In genomic region chr4:132345843-132346212, GRCm38 (mm10) we compare ENCODE assay signal across 8 mouse cellular contexts. TPM values are rescaled to one million over a fixed set of nuclear protein-coding genes. Genes with fewer than 3 reads are reported as not detected.
DNase-seq lines count a peak whose midpoint lies in the region; ATAC-seq and TF ChIP-seq lines count a peak whose summit lies in the region.

No protein-coding gene starts in this region.

- no peak for ATAC-seq in embryonic facial prominence, embryonic 12.5 days (ENCODE audit: insufficient number of reproducible peaks, insufficient read depth, low FRiP score, low TSS enrichment)
- ATAC-seq in hindbrain, postnatal 0 days: peak; percentile 21; the same call in 1 of the 2 replicates
- ATAC-seq in midbrain, embryonic 16.5 days: 0 out of 2 replicates have a peak, but pooled peaks have one; percentile 23
- no peak for ATAC-seq in activated CD4-positive, CD25-positive, alpha-beta regulatory T cell, adult 4 months
- no peak for ATAC-seq in monocyte, adult 5-6 weeks (replicated peaks; ENCODE audit: insufficient number of reproducible peaks, low FRiP score, low TSS enrichment, poor library complexity, severe bottlenecking)

- H3K9ac ChIP-seq in embryonic facial prominence, embryonic 12.5 days: no peak overlapping the region
- H3K9ac ChIP-seq in hindbrain, postnatal 0 days (replicated peaks; ENCODE audit: low read length): 0 out of 2 replicates have a peak overlapping the region, but pooled peaks have one; percentile 64
- no peak overlapping the region for H3K9ac ChIP-seq in midbrain, embryonic 16.5 days (ENCODE audit: low read depth, low read length)

- peaks cover 17% of the 10 kb centered on the region for H3K4me1 ChIP-seq in embryonic facial prominence, embryonic 12.5 days
- H3K4me1 ChIP-seq in hindbrain, postnatal 0 days (ENCODE audit: insufficient read depth, low read length): peaks cover 10% of the 10 kb centered on the region
- peaks cover 18% of the 10 kb centered on the region for H3K4me1 ChIP-seq in midbrain, embryonic 16.5 days (ENCODE audit: control insufficient read depth, insufficient read depth, low read length)

- H3K27ac ChIP-seq in embryonic facial prominence, embryonic 12.5 days: no peak overlapping the region
- no peak overlapping the region for H3K27ac ChIP-seq in hindbrain, postnatal 0 days
- H3K27ac ChIP-seq in midbrain, embryonic 16.5 days (ENCODE audit: low read length): no peak overlapping the region

- H3K4me3 ChIP-seq in embryonic facial prominence, embryonic 12.5 days: peak overlapping the region; percentile 88
- peak overlapping the region; percentile 84 for H3K4me3 ChIP-seq in hindbrain, postnatal 0 days (ENCODE audit: low read length)
- H3K4me3 ChIP-seq in midbrain, embryonic 16.5 days (ENCODE audit: low read depth, low read length): peak overlapping the region; percentile 86

- no peaks in the 10 kb centered on the region for H3K36me3 ChIP-seq in embryonic facial prominence, embryonic 12.5 days
- no peaks in the 10 kb centered on the region for H3K36me3 ChIP-seq in hindbrain, postnatal 0 days (ENCODE audit: insufficient read depth, low read length)
- 0 out of 2 replicates have a peak, but pooled peaks cover 2% of the 10 kb centered on the region for H3K36me3 ChIP-seq in midbrain, embryonic 16.5 days (ENCODE audit: control insufficient read depth, insufficient read depth, low read length)

- 45% methylated on average over 5 of the region's 5 CpGs for WGBS in embryonic facial prominence, embryonic 12.5 days
- 42% methylated on average over 5 of the region's 5 CpGs for WGBS in hindbrain, postnatal 0 days
- WGBS in midbrain, embryonic 16.5 days: 49% methylated on average over 5 of the region's 5 CpGs

- no peaks in the 10 kb centered on the region for H3K27me3 ChIP-seq in embryonic facial prominence, embryonic 12.5 days
- H3K27me3 ChIP-seq in hindbrain, postnatal 0 days (ENCODE audit: insufficient read depth, low read length): no peaks in the 10 kb centered on the region
- H3K27me3 ChIP-seq in midbrain, embryonic 16.5 days (ENCODE audit: control insufficient read depth, insufficient read depth, low read depth, low read length): no peaks in the 10 kb centered on the region

- DNase-seq in kidney, adult 18-20 months: peak; percentile 15
- no peak for DNase-seq in kidney, adult 8-10 months
- no peak for DNase-seq in hindbrain, postnatal 0 days (ENCODE audit: low spot score)
- DNase-seq in spleen, postnatal 14 days (ENCODE audit: low spot score in 2 of 2): no peak

- no peak for TF ChIP-seq CTCF in hindbrain, postnatal 0 days (IDR thresholded peaks at IDR 0.05; ENCODE audit: low read depth)

- peak overlapping the region; percentile 95; the same call in 1 of the 2 replicates for H3K4me2 ChIP-seq in embryonic facial prominence, embryonic 12.5 days (replicated peaks)
- peak overlapping the region; percentile 97 for H3K4me2 ChIP-seq in hindbrain, postnatal 0 days (ENCODE audit: low read depth, low read length)
- H3K4me2 ChIP-seq in midbrain, embryonic 16.5 days (ENCODE audit: low read length): peak overlapping the region; percentile 89; the same call in 1 of the 2 replicates

- no peaks in the 10 kb centered on the region for H3K9me3 ChIP-seq in embryonic facial prominence, embryonic 12.5 days
- no peaks in the 10 kb centered on the region for H3K9me3 ChIP-seq in hindbrain, postnatal 0 days (ENCODE audit: low read length)
- H3K9me3 ChIP-seq in midbrain, embryonic 16.5 days (replicated peaks; ENCODE audit: control insufficient read depth, low read length, poor library complexity, severe bottlenecking): no peaks in the 10 kb centered on the region

RNA-seq across cellular contexts. Expression of gene Rcc1, which starts 7.6 kb away (rescaled TPM):
- polyA plus RNA-seq in embryonic facial prominence, embryonic 12.5 days (2016; fragmentation: Nextera tagmentation; extraction: Ambion mirVana): 86.3 and 88.2 TPM in 2 replicates
- total RNA-seq in hindbrain, postnatal 0 days (2014; rRNA removed): 20.7 and 24.4 TPM in 2 replicates
- 28.8 and 29.7 TPM in 2 replicates for polyA plus RNA-seq in hindbrain, postnatal 0 days (2015; fragmentation: Nextera tagmentation; extraction: Ambion mirVana)
- 29.8 and 30.8 TPM in 2 replicates for polyA plus RNA-seq in midbrain, embryonic 16.5 days (2015; fragmentation: Nextera tagmentation; extraction: Ambion mirVana)
- 10 to 100 TPM in 1 of 2 experiments, 1 to 10 TPM in 1; 9.5 to 25.2 TPM for polyA plus RNA-seq in activated CD4-positive, CD25-positive, alpha-beta regulatory T cell, adult 4 months (2017; shearing (Covaris generic))
- total RNA-seq in monocyte, adult 5-6 weeks (2017): 2.9 to 7.7 TPM (median 6.1 TPM) in 3 replicates

RNA-seq across cellular contexts. Expression of gene Trnau1ap, which starts 16.5 kb away (rescaled TPM):
- 80.1 and 80.5 TPM in 2 replicates for polyA plus RNA-seq in embryonic facial prominence, embryonic 12.5 days (2016; fragmentation: Nextera tagmentation; extraction: Ambion mirVana)
- 53.2 and 79.3 TPM in 2 replicates for total RNA-seq in hindbrain, postnatal 0 days (2014; rRNA removed)
- polyA plus RNA-seq in hindbrain, postnatal 0 days (2015; fragmentation: Nextera tagmentation; extraction: Ambion mirVana): 56.6 and 62.6 TPM in 2 replicates
- polyA plus RNA-seq in midbrain, embryonic 16.5 days (2015; fragmentation: Nextera tagmentation; extraction: Ambion mirVana): 76.3 and 76.6 TPM in 2 replicates
- polyA plus RNA-seq in activated CD4-positive, CD25-positive, alpha-beta regulatory T cell, adult 4 months (2017; shearing (Covaris generic)): 10 to 100 TPM; 36.0 to 41.5 TPM
- 42.3 to 56.8 TPM (median 49.3 TPM) in 3 replicates for total RNA-seq in monocyte, adult 5-6 weeks (2017)

RNA-seq across cellular contexts. Expression of gene Rab42, which starts 42.6 kb away (rescaled TPM):
- polyA plus RNA-seq in embryonic facial prominence, embryonic 12.5 days (2016; fragmentation: Nextera tagmentation; extraction: Ambion mirVana): 1.4 and 1.8 TPM in 2 replicates
- total RNA-seq in hindbrain, postnatal 0 days (2014; rRNA removed): 4.9 and 5.4 TPM in 2 replicates
- 5.1 and 5.9 TPM in 2 replicates for polyA plus RNA-seq in hindbrain, postnatal 0 days (2015; fragmentation: Nextera tagmentation; extraction: Ambion mirVana)
- polyA plus RNA-seq in midbrain, embryonic 16.5 days (2015; fragmentation: Nextera tagmentation; extraction: Ambion mirVana): 2.1 and 2.9 TPM in 2 replicates
- polyA plus RNA-seq in activated CD4-positive, CD25-positive, alpha-beta regulatory T cell, adult 4 months (2017; shearing (Covaris generic)): not detected
- total RNA-seq in monocyte, adult 5-6 weeks (2017): not detected in 3 replicates

Comparison
In these comparisons a context has a peak if more than half of its experiments do, and no peak if none do; other contexts are left out.
1. ATAC-seq: peak in hindbrain, postnatal 0 days (single experiment) and midbrain, embryonic 16.5 days (single experiment); none in embryonic facial prominence, embryonic 12.5 days (single experiment), activated CD4-positive, CD25-positive, alpha-beta regulatory T cell, adult 4 months (single experiment) and monocyte, adult 5-6 weeks (single experiment).
2. Peak in every context shown above with its lines, with median percentiles within 50 percentile points of each other: H3K4me2 ChIP-seq and H3K4me3 ChIP-seq.